Mouse (Mus musculus): ENCODE data around the gene Sik2.

Sik2 gene

DNA sequence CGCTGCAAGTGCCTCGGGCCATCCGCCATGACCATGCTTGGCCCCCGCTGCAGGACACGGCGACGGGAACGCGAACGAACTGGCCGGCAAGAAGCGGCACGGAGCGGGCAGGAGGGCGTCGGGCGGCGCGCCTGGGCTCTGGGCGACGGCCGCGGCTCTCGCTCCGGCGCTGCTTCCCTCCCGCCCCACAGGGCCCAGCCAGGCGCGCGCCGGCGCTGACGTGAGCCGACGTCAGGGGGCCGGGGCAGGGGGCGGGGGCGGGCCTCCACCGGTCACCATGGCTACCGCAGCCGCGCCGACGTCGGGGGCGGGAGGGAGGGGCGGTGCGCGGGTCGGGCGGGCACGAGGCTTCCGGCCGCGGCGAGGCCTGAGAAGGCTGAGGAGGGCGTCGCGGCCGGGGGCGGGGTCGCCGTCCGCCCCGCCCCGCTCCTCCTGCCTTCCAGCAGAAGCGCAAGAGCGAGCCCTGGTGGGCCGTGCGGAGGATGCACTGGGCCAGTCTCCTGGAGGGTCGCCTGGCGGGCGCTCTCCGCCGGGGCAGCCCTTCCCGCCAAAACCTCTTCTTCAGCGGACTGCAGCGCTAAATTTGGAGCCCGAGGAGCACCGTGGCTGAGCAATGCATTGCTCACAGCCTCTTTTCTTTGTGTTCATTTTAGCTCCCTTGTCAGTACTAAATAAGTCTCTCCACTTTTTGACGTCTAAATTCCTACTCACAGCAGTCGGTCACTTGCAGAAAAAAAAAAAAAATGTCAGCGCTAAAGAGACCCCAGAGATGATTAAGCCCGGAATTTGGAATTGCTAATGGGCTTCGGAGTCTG, at the start of gene Sik2:
TSS of gene Sik2 (minus strand) at position 233 of the 815 bp plus-strand sequence.
- peak; percentile 94 for DNase-seq (ENCODE audit: low spot score)

DNA sequence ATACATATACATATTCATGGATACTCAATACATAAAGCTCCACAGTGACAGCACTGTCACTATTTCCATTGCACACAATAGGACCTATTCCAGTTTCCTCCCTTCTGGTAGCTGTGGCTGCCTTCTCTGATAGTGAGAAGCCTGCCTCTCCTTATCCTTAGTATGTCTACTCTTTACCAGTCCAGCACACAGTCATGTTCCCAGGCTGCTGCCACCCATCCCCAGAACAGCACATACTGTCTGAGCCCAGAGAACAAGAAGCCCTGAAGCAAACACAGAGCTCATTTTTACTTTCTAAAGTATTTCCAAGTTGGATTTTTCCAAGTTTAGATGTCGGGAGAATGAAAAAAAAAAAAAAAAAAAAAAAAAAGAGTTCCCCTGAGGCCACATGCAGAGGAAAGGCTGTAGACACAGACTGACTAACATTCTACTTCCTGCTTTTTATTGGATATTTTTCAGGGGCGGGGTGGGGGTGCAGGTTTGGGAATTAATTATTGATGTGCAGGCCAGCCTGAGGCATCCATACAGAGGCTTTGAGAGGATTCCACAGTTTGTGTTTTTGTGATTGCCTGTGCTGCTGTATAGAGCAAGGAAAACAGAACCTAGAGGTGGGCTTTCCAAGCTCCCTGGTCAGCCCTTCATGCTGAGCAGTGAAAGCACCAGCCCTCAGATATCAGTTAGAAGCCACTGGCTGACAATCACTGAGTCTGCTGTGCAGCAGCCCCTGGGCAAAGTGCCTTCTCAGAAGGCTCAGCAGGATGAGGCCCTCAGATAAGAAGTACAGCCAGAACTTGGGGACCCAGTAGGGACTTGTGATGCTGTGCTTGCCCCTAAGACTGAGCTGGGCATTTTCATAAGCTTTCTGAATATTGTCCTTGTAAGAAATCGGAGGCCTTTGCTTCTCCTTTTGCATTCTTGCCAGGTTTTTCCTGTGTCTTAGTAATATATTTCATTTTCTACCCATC, 47.8 kb upstream of the Sik2 start:
- no peak for DNase-seq (ENCODE audit: low spot score)

DNA sequence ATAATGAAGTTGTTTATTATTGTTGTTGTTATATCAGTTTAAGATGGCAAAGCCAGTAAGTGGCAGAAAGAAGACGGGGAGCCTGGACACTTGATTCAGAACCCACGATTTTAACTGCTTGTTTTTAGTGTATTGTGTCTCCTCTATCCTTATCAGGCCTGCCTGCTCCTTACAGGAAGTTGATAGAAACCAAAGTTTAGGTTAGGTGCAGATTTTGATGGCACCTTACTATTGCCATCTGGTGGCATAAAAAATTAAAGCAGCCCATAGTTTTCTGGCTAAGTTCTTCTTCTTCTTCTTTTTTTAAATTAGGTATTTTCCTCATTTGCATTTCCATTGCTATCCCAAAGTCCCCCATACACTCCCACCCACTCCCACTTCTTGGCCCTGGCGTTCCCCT, 43.3 kb upstream of the Sik2 start:
- DNase-seq (ENCODE audit: low spot score): no peak

DNA sequence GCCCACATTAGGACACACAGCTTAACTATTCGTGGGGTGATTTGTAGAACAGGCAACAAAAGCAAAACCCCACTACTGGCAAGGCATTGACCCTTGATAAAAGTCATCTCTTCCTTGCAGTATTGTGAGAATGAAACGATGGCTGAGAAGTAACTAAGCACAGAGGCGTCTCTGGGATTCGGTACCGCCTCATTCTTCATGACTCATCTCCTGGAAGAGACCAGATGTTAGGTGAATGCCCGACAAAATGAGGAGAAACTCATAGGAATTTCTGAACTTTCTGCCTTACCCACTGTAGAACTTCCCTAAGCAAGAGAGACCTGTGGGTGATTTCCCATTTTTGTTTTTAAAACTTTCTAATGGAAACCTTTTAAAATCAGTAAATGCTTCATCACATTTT, 33.3 kb upstream of the Sik2 start:
- no peak for DNase-seq (ENCODE audit: low spot score)

DNA sequence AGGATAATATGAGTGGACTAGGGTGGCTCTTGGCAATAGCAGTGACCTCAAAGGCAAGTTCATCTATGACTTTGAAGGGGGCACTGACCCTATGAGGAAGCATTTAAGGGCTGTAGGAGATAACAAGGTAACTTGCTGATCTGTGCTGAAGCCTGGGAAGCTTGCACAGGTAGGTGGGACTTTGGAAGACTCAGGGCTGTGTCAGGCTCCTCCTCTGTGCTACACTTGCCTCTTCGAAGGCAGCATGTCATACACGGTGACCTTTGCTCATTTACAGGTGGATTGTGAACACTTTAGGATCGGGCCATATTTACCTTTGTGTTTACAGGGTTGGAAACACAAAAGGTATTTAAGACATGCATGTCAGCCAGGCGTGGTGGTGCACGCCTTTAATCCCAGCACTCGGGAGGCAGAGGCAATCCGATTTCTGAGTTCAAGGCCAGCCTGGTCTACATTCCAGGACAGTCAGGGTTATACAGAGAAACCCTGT, 32.7 kb upstream of the Sik2 start:
- DNase-seq (ENCODE audit: low spot score): no peak

DNA sequence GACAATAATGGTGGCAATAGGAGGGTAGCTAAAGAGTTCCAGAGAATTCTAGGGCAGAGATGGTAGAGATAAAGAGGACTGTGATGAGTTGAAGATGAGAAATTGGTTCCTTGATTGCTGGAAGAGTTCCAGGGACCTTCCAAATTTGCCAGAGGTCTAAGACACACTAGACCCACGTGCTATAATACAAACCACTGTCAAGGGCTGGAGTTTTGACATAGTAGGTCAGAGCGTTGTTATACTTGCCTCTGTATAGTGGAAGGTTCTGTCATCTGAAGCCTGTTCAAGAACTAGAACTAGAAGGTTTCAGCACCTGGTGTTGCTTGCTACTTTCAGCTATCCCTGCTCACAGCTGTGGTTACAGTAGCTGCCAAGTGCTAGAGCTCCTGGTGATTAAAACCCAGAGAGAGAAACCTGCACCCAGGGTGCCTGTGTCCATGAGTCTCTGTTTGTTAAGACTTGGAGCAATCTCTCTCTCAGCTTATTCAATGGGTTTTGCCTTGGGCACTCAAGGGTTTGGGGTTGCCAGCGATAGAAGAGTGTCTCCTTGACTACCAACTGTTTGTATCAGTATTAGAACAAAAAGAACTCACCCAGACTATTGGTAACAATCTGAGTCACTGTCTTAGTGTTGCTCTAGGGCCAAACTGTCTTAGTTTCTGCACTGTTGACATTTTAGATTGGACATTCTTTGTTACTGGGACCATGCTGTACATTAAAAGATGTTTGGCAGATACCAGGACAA, 24.1 kb upstream of the Sik2 start:
- no peak for DNase-seq (ENCODE audit: low spot score)

DNA sequence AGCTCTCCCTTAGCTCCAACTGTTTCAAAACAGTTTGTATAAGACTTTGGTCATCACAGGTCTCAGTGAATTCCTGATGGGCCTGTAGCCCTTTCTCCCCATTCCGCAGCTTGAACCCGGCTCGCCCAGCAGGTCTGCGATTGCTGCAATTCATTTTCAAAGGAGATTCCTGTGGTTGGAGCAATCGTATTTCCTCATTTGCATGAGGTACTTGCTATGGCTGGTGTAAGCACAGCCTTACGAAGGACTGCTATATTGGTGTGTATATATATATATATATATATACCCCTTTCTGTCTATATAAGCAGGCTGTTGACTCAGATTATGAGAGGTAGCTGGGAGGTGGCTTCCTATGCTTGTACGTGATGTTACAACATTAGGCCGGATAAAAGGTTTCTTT, 23.4 kb upstream of the Sik2 start:
- no peak for DNase-seq (ENCODE audit: low spot score)

DNA sequence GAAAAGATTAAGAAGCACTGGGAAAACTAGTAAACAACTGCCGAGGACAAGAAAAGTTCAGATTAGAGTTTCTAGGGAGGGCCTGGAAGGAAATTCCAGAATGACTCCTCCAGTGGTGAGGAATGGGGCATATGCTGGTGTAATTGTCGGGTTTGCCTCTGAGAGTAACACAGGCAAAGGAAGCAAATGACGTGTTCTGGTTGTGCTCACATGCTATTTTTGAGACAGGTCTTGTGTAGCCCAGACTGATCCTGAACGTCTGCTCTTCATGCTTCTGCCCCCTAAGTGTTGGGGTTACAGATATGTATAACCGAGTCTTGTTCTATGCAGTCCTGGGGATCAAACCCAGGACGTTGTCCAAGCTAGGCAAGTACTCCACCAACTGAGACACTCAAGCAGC, 22.7 kb upstream of the Sik2 start:
- DNase-seq (ENCODE audit: low spot score): no peak

DNA sequence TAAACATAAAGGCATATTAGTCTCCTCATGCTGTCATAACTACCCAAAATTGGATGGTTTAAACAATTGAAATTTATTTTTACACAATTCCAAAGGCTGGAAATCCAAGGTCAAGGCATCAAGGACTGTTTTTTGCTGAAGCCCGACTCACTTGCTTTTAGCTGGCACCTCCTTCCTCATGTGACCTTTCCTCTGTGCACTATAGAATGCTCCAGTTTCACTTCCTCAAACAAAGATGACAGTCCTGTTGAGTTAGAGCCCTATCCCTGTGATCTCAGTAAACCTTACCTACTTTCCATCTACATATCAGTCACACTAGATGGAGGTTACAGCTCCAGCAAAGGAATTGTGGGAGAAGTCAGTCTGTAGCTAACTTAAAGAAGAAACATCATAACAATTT, 21.3 kb upstream of the Sik2 start:
- DNase-seq (ENCODE audit: low spot score): no peak

DNA sequence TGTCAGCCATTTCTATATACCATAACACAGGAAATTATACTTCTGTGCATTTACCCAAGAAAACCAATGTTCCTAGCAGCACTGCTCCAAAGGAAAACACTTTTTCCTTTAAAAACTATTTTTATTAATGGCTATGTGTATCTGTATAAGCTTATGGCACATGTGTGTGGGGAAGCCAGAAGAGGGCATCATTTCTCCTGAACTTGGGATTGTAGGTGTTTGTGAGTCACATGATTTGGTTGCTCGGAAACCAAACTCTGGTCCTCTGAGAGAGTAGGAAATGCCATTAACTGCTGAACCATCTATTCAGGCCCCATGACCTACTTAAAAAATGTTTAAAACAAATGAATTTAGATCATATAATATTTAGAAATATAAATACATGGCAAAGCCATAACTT, 18.1 kb upstream of the Sik2 start:
- DNase-seq (ENCODE audit: low spot score): peak; percentile 11

DNA sequence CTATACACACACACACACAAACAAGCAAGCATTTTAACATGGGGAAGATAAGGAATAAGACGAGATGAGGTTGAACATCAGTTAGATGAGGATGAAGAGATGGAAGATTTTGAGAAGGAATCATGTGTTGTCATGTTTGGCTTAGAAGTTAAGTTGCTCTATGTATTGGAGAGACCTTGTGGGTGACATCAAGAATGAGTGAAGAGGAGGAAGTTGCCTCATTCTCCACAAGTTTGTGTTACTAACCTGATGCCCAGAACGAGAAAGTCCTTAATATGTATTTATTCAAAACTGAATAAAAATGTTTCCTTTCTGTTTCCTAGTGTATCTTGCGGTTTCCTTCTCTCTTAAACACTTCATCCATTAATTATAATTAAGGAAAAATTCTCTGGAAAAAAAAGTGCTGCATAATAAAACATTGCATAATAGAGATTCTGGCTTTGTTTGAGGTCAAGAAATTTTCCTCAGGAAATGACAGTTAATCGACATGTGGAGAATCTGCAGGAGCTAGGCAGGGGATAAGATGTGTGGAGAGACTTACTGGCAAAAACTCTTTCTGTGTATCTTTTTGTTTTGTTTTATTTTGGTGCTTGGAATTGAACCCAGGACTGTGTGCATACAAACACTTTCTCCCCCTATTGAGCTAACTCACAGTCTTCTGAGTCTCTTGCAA, 12.4 kb upstream of the Sik2 start:
- no peak for DNase-seq (ENCODE audit: low spot score)

DNA sequence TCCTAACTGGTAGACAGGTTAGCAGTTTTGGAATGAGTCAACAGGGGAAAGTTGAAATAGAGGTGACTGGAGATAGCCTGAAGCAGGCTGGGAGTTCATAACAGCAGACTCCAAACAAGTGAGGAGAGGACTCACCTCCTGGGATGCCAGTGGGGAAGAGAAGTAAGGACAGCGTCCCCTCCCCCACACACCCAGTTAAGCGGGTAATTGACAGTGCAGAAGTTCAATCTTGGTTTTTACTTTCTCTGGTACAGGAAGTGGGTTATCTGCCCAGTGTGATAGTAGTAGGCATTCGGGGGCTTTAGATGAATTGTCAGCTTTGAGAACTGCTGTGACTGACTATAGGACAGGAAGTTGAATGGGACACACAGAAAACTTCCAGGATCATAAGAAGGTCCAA, 11.5 kb upstream of the Sik2 start:
- DNase-seq (ENCODE audit: low spot score): no peak

DNA sequence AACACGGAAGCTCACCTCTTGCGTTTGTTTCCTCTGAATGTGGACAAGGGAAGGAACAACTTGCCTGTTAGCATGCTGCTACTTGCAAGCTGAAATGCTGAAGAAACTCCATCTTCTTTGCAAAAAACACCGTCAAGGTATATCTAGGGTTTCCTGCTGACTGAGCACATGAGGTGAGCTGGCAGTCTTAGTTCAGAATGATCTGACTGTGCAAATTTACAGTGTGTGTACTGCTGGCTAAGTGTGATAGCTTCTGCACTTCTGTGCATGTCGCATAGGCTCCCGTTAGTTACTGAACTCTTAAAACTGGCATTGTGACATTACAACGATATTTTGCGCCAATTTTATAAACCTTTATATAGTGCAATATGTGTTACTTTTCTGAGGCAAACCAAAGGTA, 10.8 kb upstream of the Sik2 start:
- DNase-seq (ENCODE audit: low spot score): no peak

DNA sequence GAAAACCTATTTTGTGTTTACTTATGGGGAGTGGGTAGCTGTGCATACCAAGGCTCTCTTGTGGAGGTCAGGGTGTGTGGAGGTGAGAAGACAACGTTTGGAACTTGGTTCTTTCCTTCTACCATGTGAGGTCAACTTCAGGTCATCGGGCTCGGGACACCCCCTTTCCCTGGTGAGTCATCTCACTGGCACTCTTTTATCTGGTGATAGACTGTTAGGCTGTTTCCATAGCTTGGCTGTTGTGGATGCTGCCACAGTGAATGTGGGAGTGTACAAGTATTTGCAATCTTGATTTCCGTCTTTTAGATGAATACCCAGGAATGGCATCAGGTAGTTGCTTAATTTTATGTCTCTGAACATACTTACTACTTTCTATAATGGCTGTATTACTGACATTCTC, 6.9 kb upstream of the Sik2 start:
- DNase-seq (ENCODE audit: low spot score): no peak

DNA sequence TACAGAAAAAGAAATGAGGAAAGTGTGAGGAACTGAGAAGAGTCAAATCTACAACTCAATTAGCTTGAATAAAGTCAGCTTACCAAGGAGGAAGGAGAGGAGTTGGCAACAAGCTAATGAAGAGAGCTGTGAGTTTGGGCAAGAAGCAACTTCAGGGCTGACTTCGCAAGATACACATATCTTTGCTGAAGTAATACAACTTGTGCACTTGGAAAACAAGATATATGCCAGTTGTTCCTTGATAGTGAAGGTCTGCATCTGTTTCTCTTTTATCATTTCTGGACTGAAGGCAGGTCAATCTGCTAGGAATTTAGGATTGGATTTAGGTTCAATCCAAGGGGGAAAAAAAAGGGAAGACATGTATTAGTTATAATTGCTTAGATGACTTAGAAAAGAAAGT, 4.8 kb upstream of the Sik2 start:
- no peak for DNase-seq (ENCODE audit: low spot score)

DNA sequence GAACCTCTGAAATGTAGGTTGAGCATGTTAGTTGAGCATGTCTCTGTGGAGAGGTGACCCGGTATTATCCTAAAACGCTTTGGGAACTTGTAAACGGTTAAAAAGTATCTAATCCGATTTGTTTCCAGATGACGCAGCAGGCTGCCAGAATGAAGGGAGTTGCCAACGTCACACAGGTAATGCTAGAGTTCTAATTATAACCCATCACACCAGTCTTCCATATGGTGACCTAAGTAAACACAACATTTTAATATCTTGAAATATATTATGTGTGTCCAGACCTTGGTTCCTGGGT, 730 bp upstream of the Sik2 start:
- peak; percentile 16 for DNase-seq (ENCODE audit: low spot score)

DNA sequence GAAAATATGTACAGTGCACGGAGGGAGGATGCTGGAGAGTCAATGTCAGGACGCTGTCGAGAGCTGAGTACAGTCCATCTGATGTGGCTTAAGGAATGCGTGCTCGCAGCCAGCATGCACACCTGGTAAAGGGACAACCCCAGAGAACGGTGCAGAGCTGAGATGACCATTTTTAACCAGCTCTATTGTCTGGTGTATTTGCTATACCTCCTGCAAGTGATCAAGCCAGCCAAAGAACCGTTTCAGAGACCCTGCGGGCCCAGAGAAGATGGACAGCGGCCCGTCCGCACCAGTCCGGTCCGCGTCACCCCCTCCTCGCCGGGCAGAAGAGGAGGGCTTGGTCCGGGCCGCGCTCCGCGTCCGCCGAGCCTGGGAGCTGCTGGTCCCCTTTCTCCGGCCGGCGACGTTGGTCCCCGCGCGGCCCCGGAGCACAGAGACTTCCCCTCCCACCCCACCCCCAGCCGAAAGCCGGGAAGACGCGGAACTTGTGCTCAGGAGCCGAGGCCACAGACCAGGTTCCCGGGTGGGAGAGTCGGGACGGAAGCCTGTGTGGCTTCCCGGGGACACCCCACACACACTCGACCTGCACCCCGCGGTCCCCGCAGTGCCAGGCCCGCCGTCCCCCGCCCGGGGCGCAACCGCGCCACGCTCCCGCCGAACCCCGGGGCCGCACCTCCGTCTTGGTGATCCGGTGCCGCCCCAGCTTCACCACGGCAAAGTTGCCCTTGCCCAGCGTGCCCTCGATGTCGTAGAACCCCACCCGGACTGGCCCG, 619 bp downstream of the Sik2 start:
- DNase-seq (ENCODE audit: low spot score): peak; percentile 55

DNA sequence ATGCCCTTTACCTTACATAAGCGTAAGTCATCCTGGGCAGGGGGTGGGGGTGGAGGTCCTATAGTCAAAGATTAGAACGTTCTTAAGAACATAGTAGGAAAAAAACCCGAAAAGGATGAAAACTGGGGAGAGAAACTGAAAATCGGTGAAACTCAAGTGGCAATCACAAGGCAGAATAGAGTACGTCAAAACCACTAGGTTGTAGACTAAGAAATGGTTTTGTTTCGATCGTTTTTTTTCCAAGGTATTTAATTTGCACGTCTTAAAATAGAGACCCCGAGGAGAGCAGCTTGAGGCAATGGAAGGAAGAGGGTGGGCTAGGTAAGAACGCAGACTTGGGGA, 1.2 kb downstream of the Sik2 start:
- no peak for DNase-seq (ENCODE audit: low spot score)

DNA sequence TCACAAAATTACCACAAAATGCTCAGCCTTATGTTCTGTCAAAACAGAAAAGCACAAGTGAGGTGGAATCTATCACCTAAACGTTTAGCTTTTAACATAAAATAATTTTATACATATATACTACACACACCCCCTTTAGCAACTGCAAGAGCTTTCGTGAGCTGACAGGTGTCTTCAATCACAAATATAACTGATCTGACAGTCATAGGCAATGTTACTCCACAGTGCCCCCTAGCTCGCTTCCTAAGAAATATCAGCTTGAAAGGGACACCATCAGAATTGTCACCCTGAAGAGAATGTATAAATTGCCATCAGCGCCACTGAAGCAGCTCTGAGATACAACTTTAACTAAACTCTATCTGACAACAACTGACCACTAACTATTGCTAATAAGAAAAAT, 2.0 kb downstream of the Sik2 start:
- peak; percentile 86 for DNase-seq (ENCODE audit: low spot score)

DNA sequence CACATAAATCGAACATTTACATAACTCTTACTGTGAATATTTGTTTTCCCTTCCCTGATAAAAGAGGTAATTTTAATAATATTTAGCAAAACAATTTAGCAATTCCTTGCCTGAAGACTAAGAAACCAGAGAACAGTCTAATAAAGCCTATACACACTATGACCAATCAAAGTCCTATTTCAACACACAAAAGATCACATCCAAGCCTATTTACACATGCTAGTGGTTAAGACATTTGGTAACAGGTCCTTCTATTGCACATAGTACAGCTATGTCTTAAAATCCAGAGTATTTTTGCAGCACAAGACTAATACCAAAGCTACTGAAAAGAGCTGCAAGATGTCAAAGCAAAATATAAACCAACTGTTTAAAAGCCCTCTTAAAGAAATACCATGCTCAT, 4.8 kb downstream of the Sik2 start:
- no peak for DNase-seq (ENCODE audit: low spot score)

DNA sequence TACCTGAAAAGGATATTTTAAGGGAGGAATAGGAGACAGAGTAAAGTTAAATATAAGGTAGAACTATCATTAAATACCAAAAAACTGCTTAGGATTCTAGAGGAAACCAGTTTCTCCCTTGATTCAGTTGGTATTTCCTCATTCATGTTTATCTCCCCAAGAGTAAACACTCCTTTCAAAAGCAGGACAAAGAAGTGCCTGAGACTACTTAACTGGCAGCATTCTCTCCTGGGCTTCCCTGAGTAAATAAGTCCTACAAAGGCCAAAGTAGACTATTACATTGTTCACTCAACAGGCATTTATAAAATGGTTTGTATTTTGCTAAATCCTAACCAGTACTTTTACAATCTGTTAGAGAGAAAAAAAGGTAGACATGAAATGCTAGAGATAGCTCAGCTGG, 22.2 kb downstream of the Sik2 start:
- DNase-seq (ENCODE audit: low spot score): no peak

Data from embryo, embryonic 10 days (tissue).